Mouse (Mus musculus): ENCODE results near the gene Acad11. TPM values are rescaled to one million over a fixed set of nuclear protein-coding genes. Genes with fewer than 3 reads are reported as not detected.

Gene Acad11
- polyA plus RNA-seq, 1 experiment from 2014 or later, result 7.8 TPM

GRCm38 (mm10) chr9:104157291-104157690 is 94.1 kb downstream of the Acad11 start:
- Histone ChIP-seq H3K4me3 (no peak overlapping the region), H3K9ac (replicated peaks) (no peak overlapping the region), H3K9me3 (no peaks in the 10 kb centered on the region), H3K4me2 (replicated peaks) (no peak overlapping the region), H3K36me3 (peaks cover 96% of the 10 kb centered on the region), H3K27me3 (no peaks in the 10 kb centered on the region), H3K4me1 (no peaks in the 10 kb centered on the region), H3K27ac (replicated peaks) (no peak overlapping the region)
- no peak for ATAC-seq (ENCODE audit: low FRiP score, low read depth)
- WGBS, result 95% methylated on average over 7 of the region's 7 CpGs

- H3K9me3 ChIP-seq, result no peaks in the 10 kb centered on the region
- no peak overlapping the region for H3K4me3 ChIP-seq
- no peaks in the 10 kb centered on the region for H3K4me1 ChIP-seq
- H3K4me2 ChIP-seq (replicated peaks), result no peak overlapping the region
- no peak for ATAC-seq (ENCODE audit: low FRiP score, low read depth)
- H3K9ac ChIP-seq (replicated peaks), result no peak overlapping the region
- H3K27ac ChIP-seq (replicated peaks), result no peak overlapping the region
- 83% methylated on average over 7 of the region's 7 CpGs for WGBS
- peaks cover 95% of the 10 kb centered on the region for H3K36me3 ChIP-seq
- no peaks in the 10 kb centered on the region for H3K27me3 ChIP-seq
These were observed 97.9 kb downstream of the Acad11 start for GRCm38 (mm10) chr9:104161117-104161516.

DNA sequence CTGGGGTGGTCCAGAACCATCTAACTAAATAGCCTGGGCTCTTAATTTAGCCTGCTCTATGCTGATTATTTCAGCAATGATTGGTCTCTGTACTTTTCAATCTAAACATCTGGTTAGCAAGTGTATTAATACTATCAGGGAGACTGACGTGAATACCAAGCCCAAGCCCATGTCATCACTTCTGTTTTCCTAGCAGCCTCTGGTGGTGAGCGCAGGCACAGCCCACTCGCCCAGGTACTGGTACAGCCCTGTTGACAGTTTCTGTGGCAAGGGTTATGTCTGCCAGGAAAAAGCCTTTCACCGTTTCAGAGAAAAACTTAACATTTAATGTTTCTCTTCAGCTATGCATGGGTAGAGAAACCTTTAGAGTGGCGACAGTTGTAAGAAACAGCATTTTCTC is 101.0 kb downstream of the Acad11 start:
- no peaks in the 10 kb centered on the region for H3K4me1 ChIP-seq
- H3K9ac ChIP-seq (replicated peaks), result no peak overlapping the region
- no peaks in the 10 kb centered on the region for H3K9me3 ChIP-seq
- H3K4me2 ChIP-seq (replicated peaks), result no peak overlapping the region
- 88% methylated on average over 5 of the region's 5 CpGs for WGBS
- no peak overlapping the region for H3K27ac ChIP-seq (replicated peaks)
- peaks cover 89% of the 10 kb centered on the region for H3K36me3 ChIP-seq
- ATAC-seq (ENCODE audit: low FRiP score, low read depth), result no peak
- no peak overlapping the region for H3K4me3 ChIP-seq
- no peaks in the 10 kb centered on the region for H3K27me3 ChIP-seq

DNA sequence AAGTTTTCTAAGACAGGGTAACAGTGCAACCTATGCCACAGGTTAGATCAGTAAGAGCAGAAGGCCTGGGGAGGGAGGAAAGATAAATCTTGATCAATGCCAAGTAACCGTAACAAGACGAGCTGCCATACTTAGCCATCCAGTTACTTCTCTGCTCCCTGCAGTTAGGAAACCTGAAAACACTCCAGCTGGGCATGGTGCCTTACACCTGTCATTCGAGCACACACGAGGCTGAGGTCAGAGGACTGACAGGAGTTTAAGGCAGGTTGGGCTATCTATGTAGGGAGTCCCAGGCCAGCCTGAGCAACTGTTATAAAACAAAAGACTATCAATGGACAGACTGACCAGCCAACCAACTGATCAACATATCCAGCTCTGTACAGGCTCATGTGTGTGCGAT is 102.7 kb downstream of the Acad11 start:
- Histone ChIP-seq H3K9me3 (no peaks in the 10 kb centered on the region), H3K4me1 (no peaks in the 10 kb centered on the region), H3K27me3 (no peaks in the 10 kb centered on the region), H3K36me3 (peaks cover 82% of the 10 kb centered on the region), H3K27ac (replicated peaks) (no peak overlapping the region), H3K9ac (replicated peaks) (no peak overlapping the region), H3K4me2 (replicated peaks) (no peak overlapping the region), H3K4me3 (no peak overlapping the region)
- no peak for ATAC-seq (ENCODE audit: low FRiP score, low read depth)
- WGBS, result 94% methylated on average over 5 of the region's 5 CpGs

DNA sequence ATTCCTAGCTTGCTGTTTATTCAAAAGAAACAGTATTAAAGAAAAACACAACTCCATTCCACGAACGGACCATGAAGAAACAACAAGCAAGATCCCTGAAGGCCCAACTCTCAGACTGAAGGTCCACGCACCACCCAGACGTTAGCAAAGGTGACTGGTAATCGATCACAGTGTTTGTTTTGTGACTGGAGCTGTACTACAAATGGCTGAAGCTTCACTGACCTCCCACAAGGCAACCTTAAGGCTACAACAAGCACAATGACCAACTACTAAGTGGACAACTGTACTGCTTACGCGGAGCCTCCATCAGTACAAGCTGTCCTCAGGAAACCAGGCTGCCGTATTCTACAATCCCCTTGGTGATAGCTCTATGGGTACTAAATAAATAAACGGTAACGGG is 106.8 kb downstream of the Acad11 start:
- Histone ChIP-seq H3K4me2 (replicated peaks) (no peak overlapping the region), H3K27ac (replicated peaks) (no peak overlapping the region), H3K4me3 (no peak overlapping the region), H3K4me1 (no peaks in the 10 kb centered on the region), H3K27me3 (no peaks in the 10 kb centered on the region), H3K9ac (replicated peaks) (no peak overlapping the region), H3K9me3 (no peaks in the 10 kb centered on the region), H3K36me3 (peaks cover 73% of the 10 kb centered on the region)
- 95% methylated on average over 10 of the region's 10 CpGs for WGBS
- ATAC-seq (ENCODE audit: low FRiP score, low read depth), result no peak

DNA sequence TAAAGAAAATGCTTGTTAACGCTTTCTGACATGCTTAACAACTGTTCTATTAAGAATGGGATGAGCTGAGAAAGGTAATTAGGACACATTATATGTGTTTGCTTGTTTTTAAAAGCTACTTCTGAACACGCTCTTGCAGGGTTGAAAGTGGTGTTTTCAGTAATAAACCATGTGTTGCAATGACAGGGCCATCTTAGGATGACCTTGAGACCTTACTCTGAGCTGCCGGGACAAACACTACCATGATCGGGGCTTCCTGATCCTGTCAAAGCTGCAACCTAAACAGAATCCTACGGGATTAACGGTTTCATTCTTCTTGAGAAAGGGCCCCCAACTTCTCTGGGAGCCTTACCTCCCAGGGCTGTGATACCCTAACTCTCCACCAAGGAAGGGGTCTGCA is 108.5 kb downstream of the Acad11 start:
- Histone ChIP-seq H3K4me2 (replicated peaks) (no peak overlapping the region), H3K36me3 (peaks cover 75% of the 10 kb centered on the region)
- no peak for ATAC-seq (ENCODE audit: low FRiP score, low read depth)

GRCm38 (mm10) chr9:104172342-104172741 is 109.2 kb downstream of the Acad11 start:
- no peak for ATAC-seq (ENCODE audit: low FRiP score, low read depth)
- H3K27ac ChIP-seq (replicated peaks), result no peak overlapping the region
- no peaks in the 10 kb centered on the region for H3K9me3 ChIP-seq
- no peaks in the 10 kb centered on the region for H3K27me3 ChIP-seq
- no peak overlapping the region for H3K4me3 ChIP-seq
- H3K9ac ChIP-seq (replicated peaks), result no peak overlapping the region
- H3K36me3 ChIP-seq, result peaks cover 74% of the 10 kb centered on the region
- no peak overlapping the region for H3K4me2 ChIP-seq (replicated peaks)
- 95% methylated on average over 6 of the region's 6 CpGs for WGBS
- H3K4me1 ChIP-seq, result no peaks in the 10 kb centered on the region

More for the DNA sequence above, 108.5 kb downstream of the Acad11 start:
- H3K4me3 ChIP-seq, result no peak overlapping the region
- H3K27me3 ChIP-seq, result no peaks in the 10 kb centered on the region
- WGBS, result 89% methylated on average over 6 of the region's 6 CpGs
- H3K27ac ChIP-seq (replicated peaks), result no peak overlapping the region
- no peak overlapping the region for H3K9ac ChIP-seq (replicated peaks)
- H3K9me3 ChIP-seq, result no peaks in the 10 kb centered on the region
- no peaks in the 10 kb centered on the region for H3K4me1 ChIP-seq

Other genes with a start within 250 kb of the Acad11 start
- 5.2 and 6.0 TPM in 2 replicates for gene Nphp3, start 60.8 kb upstream of the Acad11 start, polyA plus RNA-seq (2016; fragmentation: Nextera tagmentation; extraction: Ambion mirVana)
- not detected in 2 replicates for gene Gm28305, start 22.7 kb upstream of the Acad11 start, polyA plus RNA-seq (2016; fragmentation: Nextera tagmentation; extraction: Ambion mirVana)
- 60.5 and 62.9 TPM in 2 replicates for gene Uba5, start 243 bp upstream of the Acad11 start, polyA plus RNA-seq (2016; fragmentation: Nextera tagmentation; extraction: Ambion mirVana)
- 0.48 and 0.69 TPM in 2 replicates for gene Ackr4, start 63.6 kb downstream of the Acad11 start, polyA plus RNA-seq (2016; fragmentation: Nextera tagmentation; extraction: Ambion mirVana)
- 24.2 and 25.4 TPM in 2 replicates for gene Dnajc13, start 199.6 kb downstream of the Acad11 start, polyA plus RNA-seq (2016; fragmentation: Nextera tagmentation; extraction: Ambion mirVana)

Data from midbrain, embryonic 12.5 days (tissue).